Mouse (Mus musculus) small intestine, adult 2 months (tissue): ENCODE results near the gene Spg7.

Experiments used
- CTCF ChIP-seq: fragments of 200-500 bp; IDR thresholded peaks from 2 replicates; pipeline ENCODE4 v1.5.1; 2012; ENCODE audit warnings: low read depth, mild to moderate bottlenecking, control low read depth, inconsistent platforms, low read length, moderate library complexity, mixed read lengths; ENCODE audit not compliant: insufficient replicate concordance, insufficient read length; ENCODE audit errors: extremely low read depth
- POLR2A ChIP-seq: fragments of 200-500 bp; IDR thresholded peaks from 2 replicates; pipeline ENCODE4 v1.6.1; 2012; ENCODE audit warnings: low read depth, mild to moderate bottlenecking, control low read depth, inconsistent platforms, low read length, moderate library complexity

- TF ChIP-seq CTCF (no peak), POLR2A (no peak)
These were observed 38.5 kb downstream of the Spg7 start for GRCm38 (mm10) chr8:123101244-123101643.
